Mouse (Mus musculus): ENCODE results near the gene Usp53. TPM values are rescaled to one million over a fixed set of nuclear protein-coding genes. Genes with fewer than 3 reads are reported as not detected.
A peak's percentile ranks its signal among the peaks of the same experiment; 100 is the strongest.
"Not testable (repeated sequence)": the region's sequence is repeated elsewhere in the genome, so short reads cannot be mapped to it uniquely, and the experiment has no call there.

The Usp53 gene
- polyA plus RNA-seq, 1 experiment, result 5.4 TPM

- peaks cover 3% of the 10 kb centered on the region; the same call in 1 of the 2 replicates for H3K4me1 ChIP-seq (ENCODE audit: control insufficient read depth, insufficient read depth, insufficient read length, low read length)
- H3K27ac ChIP-seq (replicated peaks; ENCODE audit: low read depth, low read length), result no peak overlapping the region
- H3K4me3 ChIP-seq (ENCODE audit: insufficient read depth, low read depth, low read length), result no peak overlapping the region
These were observed 8.3 kb downstream of the Usp53 start for GRCm38 (mm10) chr3:122975964-122976363.

DNA sequence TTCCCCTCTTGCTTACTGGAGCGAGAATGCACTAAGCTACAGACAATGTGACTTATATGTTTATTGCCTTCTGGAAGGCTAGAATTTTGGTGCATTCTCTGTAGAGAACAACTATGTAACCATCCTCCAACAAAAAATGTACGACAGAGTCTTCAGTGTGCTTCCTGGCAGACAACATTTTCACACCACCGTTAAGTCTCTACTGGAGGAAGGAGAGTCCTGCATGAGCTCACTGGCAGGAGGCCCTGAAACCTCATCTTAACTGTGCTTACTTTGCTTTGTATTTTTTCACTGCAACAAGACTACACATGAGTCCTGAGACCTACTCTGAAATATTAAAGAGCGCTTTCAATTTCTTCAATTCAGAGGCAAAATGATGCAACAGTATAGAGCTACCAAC, 8.9 kb downstream of the Usp53 start:
- Histone ChIP-seq H3K4me1 (ENCODE audit: control insufficient read depth, insufficient read depth, insufficient read length, low read length) (peaks cover 3% of the 10 kb centered on the region; the same call in 1 of the 2 replicates), H3K4me3 (ENCODE audit: insufficient read depth, low read depth, low read length) (no peak overlapping the region), H3K27ac (replicated peaks; ENCODE audit: low read depth, low read length) (no peak overlapping the region)

DNA sequence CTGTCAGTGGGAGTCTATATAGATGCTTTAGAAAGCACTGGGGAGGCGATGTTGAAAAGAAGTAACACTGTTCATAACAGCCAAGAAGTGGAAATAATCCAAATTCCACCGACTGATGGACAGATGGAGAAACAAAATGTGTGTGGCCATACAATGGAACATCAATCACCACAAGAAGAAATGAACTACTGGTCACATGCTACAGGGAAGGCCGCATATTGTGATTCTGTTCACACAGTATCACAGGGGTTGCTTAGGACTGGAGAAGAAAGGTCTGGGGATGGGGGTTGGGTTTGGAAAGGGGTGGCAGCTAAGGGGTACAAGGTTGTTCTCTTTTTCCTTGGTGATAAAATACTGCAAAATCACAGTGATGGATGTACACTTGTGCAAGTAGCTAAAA, 9.5 kb downstream of the Usp53 start:
- Histone ChIP-seq H3K4me3 (ENCODE audit: insufficient read depth, low read depth, low read length) (no peak overlapping the region), H3K27ac (replicated peaks; ENCODE audit: low read depth, low read length) (no peak overlapping the region)

DNA sequence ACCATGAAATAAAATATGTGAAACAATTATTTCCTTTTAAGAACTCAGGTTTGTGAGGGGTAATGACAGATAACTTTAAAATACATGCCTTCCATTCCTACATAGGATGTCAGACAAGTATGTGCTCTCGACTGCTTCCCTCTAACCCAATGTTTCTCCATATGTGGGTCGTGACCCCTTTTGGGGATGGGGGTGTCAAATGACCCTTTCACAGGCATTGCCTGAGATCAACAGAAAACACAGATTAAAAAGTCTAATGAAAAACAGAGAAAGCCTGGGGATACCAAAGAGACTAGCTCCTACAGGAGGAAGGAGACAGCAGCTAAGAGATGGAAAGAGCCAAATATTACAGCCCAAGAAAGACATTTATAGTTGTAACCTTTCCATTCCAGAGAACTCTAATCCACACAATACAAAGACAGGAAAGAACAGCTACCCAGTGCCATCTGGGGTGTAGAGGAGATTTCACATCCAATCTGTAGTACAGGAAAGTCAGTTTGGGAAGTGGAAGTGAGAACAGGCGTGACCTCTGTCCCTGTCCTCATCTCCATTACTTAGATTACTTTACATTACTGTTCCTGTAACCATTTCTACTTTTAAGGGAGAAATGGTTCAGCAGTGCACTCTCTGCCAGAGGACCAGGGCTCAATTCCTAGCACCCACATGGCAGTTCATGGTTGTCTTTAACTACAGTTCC, 12.0 kb downstream of the Usp53 start:
- Histone ChIP-seq H3K27ac (replicated peaks; ENCODE audit: low read depth, low read length) (no peak overlapping the region), H3K4me1 (ENCODE audit: control insufficient read depth, insufficient read depth, insufficient read length, low read length) (peaks cover 3% of the 10 kb centered on the region; the same call in 1 of the 2 replicates), H3K4me3 (ENCODE audit: insufficient read depth, low read depth, low read length) (no peak overlapping the region)

More for the DNA sequence above, 9.5 kb downstream of the Usp53 start:
- H3K4me1 ChIP-seq (ENCODE audit: control insufficient read depth, insufficient read depth, insufficient read length, low read length), result peaks cover 3% of the 10 kb centered on the region; the same call in 1 of the 2 replicates

DNA sequence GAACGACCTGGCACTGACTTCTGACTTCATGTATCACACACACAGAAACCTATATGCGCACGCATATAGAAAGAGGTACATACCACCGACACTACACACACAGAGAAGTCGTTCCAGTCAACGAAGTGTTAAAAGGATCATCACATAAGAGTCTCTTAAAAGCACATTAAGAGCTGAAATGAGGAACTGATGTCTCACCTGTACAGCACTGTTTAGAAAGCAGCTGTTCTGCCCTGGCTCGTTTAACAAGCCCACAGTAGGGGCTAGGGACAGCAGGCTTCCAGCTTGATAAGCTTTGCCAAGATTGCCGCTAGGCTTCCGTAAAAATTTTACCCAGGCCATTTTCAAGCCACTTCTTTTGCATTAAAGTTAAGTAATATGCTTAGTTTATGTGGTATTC, 15.9 kb downstream of the Usp53 start:
- no peak overlapping the region for H3K27ac ChIP-seq (replicated peaks; ENCODE audit: low read depth, low read length)
- H3K4me1 ChIP-seq (ENCODE audit: control insufficient read depth, insufficient read depth, insufficient read length, low read length), result no peaks in the 10 kb centered on the region
- H3K4me3 ChIP-seq (ENCODE audit: insufficient read depth, low read depth, low read length), result no peak overlapping the region

DNA sequence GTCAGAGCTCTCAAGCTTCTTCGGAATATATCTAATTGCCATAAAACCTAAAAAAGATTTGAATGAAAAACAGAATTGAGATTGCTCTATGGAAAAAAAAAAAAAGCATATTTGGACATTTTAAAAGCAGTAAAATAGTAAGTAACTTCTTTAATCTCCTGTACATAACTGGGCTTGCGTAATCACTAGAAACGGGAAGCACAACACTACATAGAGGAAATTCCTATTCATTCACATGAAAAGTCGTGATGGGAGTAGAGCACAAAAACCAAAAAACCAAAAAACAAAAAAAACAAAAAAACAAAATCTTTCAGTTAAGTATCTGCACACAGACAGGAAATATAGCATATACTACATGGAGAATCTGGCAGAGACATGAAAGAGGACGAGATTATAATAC, 20.0 kb downstream of the Usp53 start:
- H3K4me3 ChIP-seq (ENCODE audit: insufficient read depth, low read depth, low read length), result no peak overlapping the region
- no peak overlapping the region for H3K27ac ChIP-seq (replicated peaks; ENCODE audit: low read depth, low read length)
- H3K4me1 ChIP-seq (ENCODE audit: control insufficient read depth, insufficient read depth, insufficient read length, low read length), result no peaks in the 10 kb centered on the region

- no peaks in the 10 kb centered on the region for H3K4me1 ChIP-seq (ENCODE audit: control insufficient read depth, insufficient read depth, insufficient read length, low read length)
- H3K4me3 ChIP-seq (ENCODE audit: insufficient read depth, low read depth, low read length), result no peak overlapping the region
- H3K27ac ChIP-seq (replicated peaks; ENCODE audit: low read depth, low read length), result no peak overlapping the region
These were observed 34.2 kb downstream of the Usp53 start for GRCm38 (mm10) chr3:122950129-122950528.

DNA sequence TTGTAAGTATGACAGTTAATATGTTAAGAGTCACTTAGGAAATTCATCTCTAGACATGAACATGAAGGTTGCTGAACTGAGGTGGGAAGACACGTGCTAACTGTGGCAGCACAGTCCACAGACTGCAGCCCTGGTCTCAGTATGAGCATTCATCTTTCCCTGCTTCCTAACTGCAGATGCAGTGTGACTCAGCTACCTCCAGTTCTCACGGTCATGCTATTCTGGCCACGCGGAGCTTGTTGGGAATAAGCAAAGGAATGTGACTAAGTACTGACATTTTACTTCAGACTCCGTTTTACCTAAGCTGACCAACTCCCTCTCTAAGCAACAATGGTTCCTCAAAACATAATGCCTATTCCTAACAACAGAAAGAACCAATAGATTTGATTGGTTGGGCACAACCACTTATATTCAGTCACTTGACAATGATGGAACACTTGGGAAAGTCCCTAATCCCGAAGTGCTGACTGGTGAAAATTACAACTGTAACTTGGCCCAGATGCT, 40.9 kb downstream of the Usp53 start:
- no peaks in the 10 kb centered on the region for H3K4me1 ChIP-seq (ENCODE audit: control insufficient read depth, insufficient read depth, insufficient read length, low read length)
- no peak overlapping the region for H3K27ac ChIP-seq (replicated peaks; ENCODE audit: low read depth, low read length)
- H3K4me3 ChIP-seq (ENCODE audit: insufficient read depth, low read depth, low read length), result no peak overlapping the region

DNA sequence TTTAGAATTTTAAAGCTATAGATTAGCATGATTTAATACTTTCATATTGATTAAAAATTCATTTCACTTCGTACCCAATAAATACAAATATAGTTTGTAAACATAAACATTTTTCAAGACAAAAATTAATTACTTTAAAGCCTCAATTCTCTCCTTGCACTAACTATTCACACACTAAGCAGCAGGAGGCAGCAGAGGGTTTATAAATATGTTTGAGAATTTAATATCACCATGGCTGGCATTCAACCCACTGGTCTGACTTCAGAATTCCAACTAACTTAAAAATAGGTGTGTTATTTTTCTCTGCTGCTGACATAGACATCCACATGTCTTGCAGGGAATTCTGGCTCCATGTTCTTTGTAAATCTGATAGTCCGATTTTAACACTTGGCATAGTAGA, 45.1 kb downstream of the Usp53 start:
- no peak overlapping the region for H3K4me3 ChIP-seq (ENCODE audit: insufficient read depth, low read depth, low read length)
- no peak overlapping the region for H3K27ac ChIP-seq (replicated peaks; ENCODE audit: low read depth, low read length)
- no peaks in the 10 kb centered on the region for H3K4me1 ChIP-seq (ENCODE audit: control insufficient read depth, insufficient read depth, insufficient read length, low read length)

GRCm38 (mm10) chr3:122937176-122937575, 47.1 kb downstream of the Usp53 start:
- not testable (repeated sequence) for H3K27ac ChIP-seq (replicated peaks; ENCODE audit: low read depth, low read length); H3K4me3 ChIP-seq (ENCODE audit: insufficient read depth, low read depth, low read length); H3K4me1 ChIP-seq (ENCODE audit: control insufficient read depth, insufficient read depth, insufficient read length, low read length)

- no peak overlapping the region for H3K4me3 ChIP-seq (ENCODE audit: insufficient read depth, low read depth, low read length)
- H3K27ac ChIP-seq (replicated peaks; ENCODE audit: low read depth, low read length), result no peak overlapping the region
- H3K4me1 ChIP-seq (ENCODE audit: control insufficient read depth, insufficient read depth, insufficient read length, low read length), result no peaks in the 10 kb centered on the region
These were observed 51.8 kb downstream of the Usp53 start for GRCm38 (mm10) chr3:122932466-122932865.

GRCm38 (mm10) chr3:122929723-122930122, 54.6 kb downstream of the Usp53 start:
- Histone ChIP-seq H3K4me3 (ENCODE audit: insufficient read depth, low read depth, low read length) (no peak overlapping the region), H3K27ac (replicated peaks; ENCODE audit: low read depth, low read length) (no peak overlapping the region), H3K4me1 (ENCODE audit: control insufficient read depth, insufficient read depth, insufficient read length, low read length) (no peaks in the 10 kb centered on the region; the same call in 1 of the 2 replicates)

- peak within 1 kb of the TSS; percentile 75 for H3K4me3 ChIP-seq (ENCODE audit: insufficient read depth, low read depth, low read length)
- peak within 1 kb of the TSS; percentile 79 for H3K27ac ChIP-seq (replicated peaks; ENCODE audit: low read depth, low read length)
- H3K4me1 ChIP-seq (ENCODE audit: control insufficient read depth, insufficient read depth, insufficient read length, low read length), result peaks cover 3% of the 10 kb centered on the region; the same call in 1 of the 2 replicates
These were observed 60.0 kb downstream of the Usp53 start, which contains the start of gene 1810037I17Rik for GRCm38 (mm10) chr3:122924009-122924914. Gene 1810037I17Rik, plus strand, starts transcription at chr3:122924203.

- Histone ChIP-seq H3K4me1 (ENCODE audit: control insufficient read depth, insufficient read depth, insufficient read length, low read length) (peaks cover 3% of the 10 kb centered on the region; the same call in 1 of the 2 replicates), H3K27ac (replicated peaks; ENCODE audit: low read depth, low read length) (0 out of 2 replicates have a peak overlapping the region, but pooled peaks have one; percentile 26), H3K4me3 (ENCODE audit: insufficient read depth, low read depth, low read length) (no peak overlapping the region)
These were observed 61.2 kb downstream of the Usp53 start for GRCm38 (mm10) chr3:122923147-122923546.

Data from brown adipose tissue, adult 24 weeks (tissue).